Mouse (Mus musculus): ENCODE data around the gene Jpt1. TPM values are rescaled to one million over a fixed set of nuclear protein-coding genes. Genes with fewer than 3 reads are reported as not detected.

Gene Jpt1
- total and polyA plus RNA-seq, 3 experiments, result 110 to 116 (median 110) TPM

GRCm38 (mm10) chr11:115464851-115465250 lies 49.3 kb downstream of the Jpt1 start:
- H3K27ac ChIP-seq, result no peak overlapping the region
- H3K36me3 ChIP-seq (ENCODE audit: control insufficient read depth, insufficient read depth, low read length), result no peaks in the 10 kb centered on the region
- H3K79me2 ChIP-seq (replicated peaks; ENCODE audit: control insufficient read depth, insufficient read depth, low read length), result no peaks in the 10 kb centered on the region
- H3K9ac ChIP-seq (ENCODE audit: low read depth, low read length), result no peak overlapping the region
- no peaks in the 10 kb centered on the region for H3K27me3 ChIP-seq (ENCODE audit: control insufficient read depth, insufficient read depth, low read length)
- no peak for DNase-seq
- intact Hi-C loops (cut with DNase I), result no loop called here
- H3K4me3 ChIP-seq, result no peak overlapping the region
- TF ChIP-seq EP300 (IDR thresholded peaks at IDR 0.05; ENCODE audit: insufficient read depth, low read depth, low read length) (no peak), POLR2A (IDR thresholded peaks at IDR 0.05; ENCODE audit: insufficient read depth, low read depth, low read length) (no peak), CTCF (IDR thresholded peaks at IDR 0.05) (no peak)
- no peaks in the 10 kb centered on the region; the same call in 1 of the 2 replicates for H3K4me1 ChIP-seq (ENCODE audit: control insufficient read depth, insufficient read depth, low read length)
- WGBS, result 89% methylated on average over 8 of the region's 8 CpGs

- no peak overlapping the region for H3K9ac ChIP-seq (ENCODE audit: low read depth, low read length)
- H3K36me3 ChIP-seq (ENCODE audit: control insufficient read depth, insufficient read depth, low read length), result no peaks in the 10 kb centered on the region
- TF ChIP-seq EP300 (IDR thresholded peaks at IDR 0.05; ENCODE audit: insufficient read depth, low read depth, low read length) (no peak), POLR2A (IDR thresholded peaks at IDR 0.05; ENCODE audit: insufficient read depth, low read depth, low read length) (no peak), CTCF (IDR thresholded peaks at IDR 0.05) (no peak)
- no peaks in the 10 kb centered on the region; the same call in 1 of the 2 replicates for H3K4me1 ChIP-seq (ENCODE audit: control insufficient read depth, insufficient read depth, low read length)
- no peak overlapping the region for H3K27ac ChIP-seq
- WGBS, result 68% methylated on average over 11 of the region's 11 CpGs
- H3K4me3 ChIP-seq, result no peak overlapping the region
- intact Hi-C loops (cut with DNase I), result no loop called here
- H3K79me2 ChIP-seq (replicated peaks; ENCODE audit: control insufficient read depth, insufficient read depth, low read length), result no peaks in the 10 kb centered on the region
- no peak for DNase-seq
- H3K27me3 ChIP-seq (ENCODE audit: control insufficient read depth, insufficient read depth, low read length), result no peaks in the 10 kb centered on the region
Measured at GRCm38 (mm10) chr11:115463397-115463796, 50.8 kb downstream of the Jpt1 start.

GRCm38 (mm10) chr11:115462243-115462891 lies 51.8 kb downstream of the Jpt1 start, which contains the start of gene Slc16a5:
TSS of gene Slc16a5 (plus strand) at chr11:115462474.
- Histone ChIP-seq H3K27ac (no peak within 1 kb of the TSS), H3K4me1 (ENCODE audit: control insufficient read depth, insufficient read depth, low read length) (no peaks in the 10 kb centered on the region; the same call in 1 of the 2 replicates), H3K4me3 (no peak within 1 kb of the TSS), H3K36me3 (ENCODE audit: control insufficient read depth, insufficient read depth, low read length) (no peaks in the 10 kb centered on the region), H3K79me2 (replicated peaks; ENCODE audit: control insufficient read depth, insufficient read depth, low read length) (no peaks in the 10 kb centered on the region), H3K27me3 (ENCODE audit: control insufficient read depth, insufficient read depth, low read length) (no peaks in the 10 kb centered on the region), H3K9ac (ENCODE audit: low read depth, low read length) (no peak within 1 kb of the TSS)
- no peak for DNase-seq
- intact Hi-C loops (cut with DNase I), result no loop called here
- WGBS, result 84% methylated on average over 16 of the region's 16 CpGs
- TF ChIP-seq EP300 (IDR thresholded peaks at IDR 0.05; ENCODE audit: insufficient read depth, low read depth, low read length), result no peak

GRCm38 (mm10) chr11:115461846-115462242 lies 52.3 kb downstream of the Jpt1 start:
- intact Hi-C loops (cut with DNase I), result no loop called here
- Histone ChIP-seq H3K36me3 (ENCODE audit: control insufficient read depth, insufficient read depth, low read length) (no peaks in the 10 kb centered on the region), H3K4me3 (no peak overlapping the region), H3K4me1 (ENCODE audit: control insufficient read depth, insufficient read depth, low read length) (no peaks in the 10 kb centered on the region), H3K27ac (no peak overlapping the region), H3K9ac (ENCODE audit: low read depth, low read length) (no peak overlapping the region), H3K27me3 (ENCODE audit: control insufficient read depth, insufficient read depth, low read length) (no peaks in the 10 kb centered on the region), H3K79me2 (replicated peaks; ENCODE audit: control insufficient read depth, insufficient read depth, low read length) (no peaks in the 10 kb centered on the region)
- 79% methylated on average over 5 of the region's 5 CpGs for WGBS
- TF ChIP-seq EP300 (IDR thresholded peaks at IDR 0.05; ENCODE audit: insufficient read depth, low read depth, low read length) (no peak), CTCF (IDR thresholded peaks at IDR 0.05) (no peak), POLR2A (IDR thresholded peaks at IDR 0.05; ENCODE audit: insufficient read depth, low read depth, low read length) (no peak)
- DNase-seq, result no peak

GRCm38 (mm10) chr11:115460976-115461375 lies 53.2 kb downstream of the Jpt1 start:
- intact Hi-C loops (cut with DNase I), result no loop called here
- Histone ChIP-seq H3K27me3 (ENCODE audit: control insufficient read depth, insufficient read depth, low read length) (no peaks in the 10 kb centered on the region), H3K9ac (ENCODE audit: low read depth, low read length) (no peak overlapping the region), H3K4me1 (ENCODE audit: control insufficient read depth, insufficient read depth, low read length) (no peaks in the 10 kb centered on the region), H3K79me2 (replicated peaks; ENCODE audit: control insufficient read depth, insufficient read depth, low read length) (no peaks in the 10 kb centered on the region), H3K36me3 (ENCODE audit: control insufficient read depth, insufficient read depth, low read length) (no peaks in the 10 kb centered on the region), H3K27ac (no peak overlapping the region), H3K4me3 (no peak overlapping the region)
- DNase-seq, result no peak
- WGBS, result 40% methylated on average over 8 of the region's 8 CpGs
- peak; percentile 34 for TF ChIP-seq CTCF (IDR thresholded peaks at IDR 0.05)
- no peak for TF ChIP-seq POLR2A (IDR thresholded peaks at IDR 0.05; ENCODE audit: insufficient read depth, low read depth, low read length)

- Histone ChIP-seq H3K27me3 (ENCODE audit: control insufficient read depth, insufficient read depth, low read length) (no peaks in the 10 kb centered on the region), H3K9ac (ENCODE audit: low read depth, low read length) (no peak overlapping the region), H3K36me3 (ENCODE audit: control insufficient read depth, insufficient read depth, low read length) (no peaks in the 10 kb centered on the region), H3K4me3 (no peak overlapping the region), H3K4me1 (ENCODE audit: control insufficient read depth, insufficient read depth, low read length) (no peaks in the 10 kb centered on the region), H3K79me2 (replicated peaks; ENCODE audit: control insufficient read depth, insufficient read depth, low read length) (no peaks in the 10 kb centered on the region), H3K27ac (no peak overlapping the region)
- intact Hi-C loops (cut with DNase I), result no loop called here
- TF ChIP-seq EP300 (IDR thresholded peaks at IDR 0.05; ENCODE audit: insufficient read depth, low read depth, low read length) (no peak), POLR2A (IDR thresholded peaks at IDR 0.05; ENCODE audit: insufficient read depth, low read depth, low read length) (no peak), CTCF (IDR thresholded peaks at IDR 0.05) (no peak)
- 25% methylated on average over 6 of the region's 6 CpGs for WGBS
- no peak for DNase-seq
Measured at GRCm38 (mm10) chr11:115457405-115457804, 56.8 kb downstream of the Jpt1 start.

All from heart, adult 2 months (tissue).